Mouse (Mus musculus) megakaryocyte-erythroid progenitor cell, adult 5-6 weeks (primary cell): ENCODE measurements at regions not wholly inside any gene's neighbourhood (a gene's known extent, or its start where the extent isn't known, plus 50 kb on each side); places are given as distances from the start of the nearest gene placed in this dataset.

Experiments used
- ATAC-seq: replicated peaks from 2 replicates; pipeline ENCODE4 v1.8.0; 2016; ENCODE audit warnings: mild to moderate bottlenecking, inconsistent platforms; ENCODE audit not compliant: severe bottlenecking, poor library complexity, low FRiP score, low TSS enrichment

GRCm38 (mm10) chr3:128030352-128030751 lies 134.2 kb upstream of the Fam241a start:
- no peak for ATAC-seq

- ATAC-seq, result no peak
Measured at GRCm38 (mm10) chr3:128029565-128029915, 133.4 kb upstream of the Fam241a start.

- no peak for ATAC-seq
Measured at GRCm38 (mm10) chr3:128028856-128029564, 132.9 kb upstream of the Fam241a start.

GRCm38 (mm10) chr3:128024856-128025255 lies 128.7 kb upstream of the Fam241a start:
- ATAC-seq, result no peak

GRCm38 (mm10) chr3:128014909-128015308 lies 118.8 kb upstream of the Fam241a start:
- ATAC-seq, result no peak

- no peak for ATAC-seq
Measured at GRCm38 (mm10) chr3:128002905-128003641, 106.9 kb upstream of the Fam241a start.

GRCm38 (mm10) chr3:128001924-128002501 lies 105.9 kb upstream of the Fam241a start:
- peak; percentile 47; the same call in 1 of the 2 replicates for ATAC-seq

- ATAC-seq, result no peak
Measured at GRCm38 (mm10) chr3:127995678-127996077, 99.6 kb upstream of the Fam241a start.

GRCm38 (mm10) chr3:127987583-127987982 lies 91.5 kb upstream of the Fam241a start:
- ATAC-seq, result no peak

- no peak for ATAC-seq
Measured at GRCm38 (mm10) chr3:127985165-127985564, 89.0 kb upstream of the Fam241a start.

- ATAC-seq, result no peak
Measured at GRCm38 (mm10) chr3:127977240-127977639, 81.1 kb upstream of the Fam241a start.

- ATAC-seq, result peak; percentile 79
Measured at GRCm38 (mm10) chr3:127970891-127971290, 74.8 kb upstream of the Fam241a start.

GRCm38 (mm10) chr3:127967170-127967569 lies 71.0 kb upstream of the Fam241a start:
- no peak for ATAC-seq

- no peak for ATAC-seq
Measured at GRCm38 (mm10) chr3:127966214-127966613, 70.1 kb upstream of the Fam241a start.

- no peak for ATAC-seq
Measured at GRCm38 (mm10) chr3:127958919-127959684, 63.0 kb upstream of the Fam241a start.

- ATAC-seq, result no peak
Measured at GRCm38 (mm10) chr3:127954856-127955255, 58.7 kb upstream of the Fam241a start.

- no peak for ATAC-seq
Measured at GRCm38 (mm10) chr3:127953610-127954009, 57.5 kb upstream of the Fam241a start.

GRCm38 (mm10) chr3:127948898-127949620 lies 52.9 kb upstream of the Fam241a start:
- peak; percentile 82 for ATAC-seq

- 0 out of 2 replicates have a peak, but pooled peaks have one; percentile 19 for ATAC-seq
Measured at GRCm38 (mm10) chr3:127948326-127948725, 52.2 kb upstream of the Fam241a start.
